Mouse (Mus musculus) lung, postnatal 10 days (tissue): ENCODE measurements around the gene Gm15557.
A peak's percentile ranks its signal among the peaks of the same experiment; 100 is the strongest.

ENCODE experiments used
- DNase-seq: peaks from one replicate; pipeline ENCODE4 v3.0.0; 2021

Gm15557 gene

DNA sequence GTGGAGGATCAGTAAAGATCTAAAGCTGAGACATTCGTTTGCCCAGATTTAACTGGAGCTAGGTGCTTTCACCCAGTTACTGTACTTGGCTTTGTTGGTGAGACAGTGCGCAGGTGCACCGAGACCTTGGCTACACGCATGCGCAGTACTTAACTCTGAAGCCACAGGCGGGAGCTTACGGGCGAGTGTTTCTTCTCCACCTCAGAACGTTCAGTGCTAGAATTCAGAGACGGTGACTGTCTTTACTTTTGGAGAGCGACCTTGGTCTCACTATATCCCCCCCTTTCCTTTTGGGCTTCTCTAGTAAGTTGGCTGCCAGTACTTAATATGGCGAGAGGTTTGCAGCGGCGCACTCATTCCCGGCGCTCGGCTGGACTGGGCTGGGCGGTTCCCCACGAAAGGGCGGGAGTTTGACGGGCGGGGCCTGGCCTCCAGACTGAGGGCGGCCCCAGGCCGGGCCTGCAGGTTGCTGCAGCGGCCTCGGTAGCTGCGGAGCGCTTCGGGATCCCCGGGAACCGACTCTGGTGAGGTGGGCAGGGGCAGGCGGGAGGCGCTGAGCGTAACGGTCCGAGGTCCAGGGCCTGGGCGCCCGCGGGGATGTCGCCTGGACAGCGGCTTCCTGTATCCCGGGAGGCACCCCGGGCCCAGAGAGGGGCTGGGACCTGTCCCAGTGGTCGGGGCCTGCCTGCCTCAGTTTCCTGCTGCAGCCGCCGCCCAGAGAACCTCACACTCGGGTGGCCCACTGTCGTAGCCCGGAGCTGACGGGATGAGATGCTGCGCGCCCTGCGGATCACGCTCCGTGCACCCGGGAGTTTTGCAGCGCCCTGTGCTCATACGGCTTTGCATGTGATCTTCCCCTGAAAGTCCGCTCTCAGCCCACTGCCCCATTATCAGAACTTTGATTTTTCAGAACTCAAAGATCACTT, 15.9 kb downstream of the Gm15557 start, which contains the start of gene Cep250:
Gene Cep250 (plus strand): TSS at position 325 of the 926 bp plus-strand sequence.
- DNase-seq = peak; percentile 96

DNA sequence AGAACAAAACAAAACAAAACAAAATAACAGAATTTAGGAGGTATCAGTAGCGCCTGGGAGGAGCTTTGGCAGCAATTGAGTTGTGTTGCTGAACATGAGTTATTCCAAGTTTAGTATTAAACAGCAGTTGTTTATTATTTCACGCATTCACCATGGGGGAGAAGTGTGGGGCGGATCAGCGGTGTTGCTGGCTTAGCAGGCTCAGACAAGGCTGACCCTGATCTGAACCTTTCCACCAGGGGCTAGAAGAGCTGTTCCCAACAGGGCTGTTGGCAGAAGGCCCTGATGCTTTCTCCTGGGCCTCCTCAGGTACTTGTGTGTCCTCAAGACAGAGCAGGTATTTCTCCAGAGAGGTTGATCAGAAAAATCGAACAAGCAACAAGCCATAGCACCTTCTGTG, 19.5 kb downstream of the Gm15557 start:
- DNase-seq = no peak

- DNase-seq = no peak
Observed at GRCm38 (mm10) chr2:155961862-155962261, 21.3 kb downstream of the Gm15557 start.

DNA sequence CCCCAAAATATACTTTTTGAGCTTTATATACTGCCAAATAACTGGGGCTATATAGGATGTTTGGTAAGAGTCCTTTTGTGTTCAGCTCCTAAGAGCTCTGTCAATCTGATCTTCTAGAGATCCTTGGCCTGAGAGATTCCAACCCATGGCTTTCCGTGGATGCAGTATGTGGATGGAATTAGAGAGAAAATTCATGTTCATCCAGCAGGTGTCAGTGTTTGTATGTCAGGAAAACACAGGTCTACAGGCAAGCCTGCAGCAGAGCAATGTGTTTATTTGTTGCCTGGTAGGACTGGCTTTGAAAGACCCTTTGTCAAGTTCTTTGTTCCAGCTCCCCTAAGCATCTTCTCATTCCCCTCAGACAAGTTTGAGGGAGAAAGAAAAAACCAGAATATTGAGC, 22.5 kb downstream of the Gm15557 start:
- DNase-seq = peak; percentile 54

DNA sequence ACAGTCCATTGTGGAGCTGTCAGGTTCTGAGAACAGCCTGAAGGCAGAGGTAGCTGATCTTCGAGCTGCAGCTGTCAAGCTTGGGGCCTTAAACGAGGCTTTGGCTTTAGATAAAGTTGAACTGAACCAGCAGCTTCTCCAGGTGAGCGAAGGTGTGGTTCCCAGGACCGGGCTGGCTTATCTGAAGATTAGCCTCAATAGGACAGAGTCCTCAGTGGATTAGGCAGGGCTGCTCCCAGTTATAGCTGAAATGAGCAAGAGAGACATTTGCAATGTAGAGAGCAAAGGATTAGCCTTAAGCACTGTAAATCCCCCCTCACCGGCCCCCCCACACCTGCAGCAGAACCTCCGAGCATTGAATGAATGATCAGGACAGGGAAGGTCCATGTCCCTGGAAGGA, 32.8 kb downstream of the Gm15557 start:
- no peak for DNase-seq

DNA sequence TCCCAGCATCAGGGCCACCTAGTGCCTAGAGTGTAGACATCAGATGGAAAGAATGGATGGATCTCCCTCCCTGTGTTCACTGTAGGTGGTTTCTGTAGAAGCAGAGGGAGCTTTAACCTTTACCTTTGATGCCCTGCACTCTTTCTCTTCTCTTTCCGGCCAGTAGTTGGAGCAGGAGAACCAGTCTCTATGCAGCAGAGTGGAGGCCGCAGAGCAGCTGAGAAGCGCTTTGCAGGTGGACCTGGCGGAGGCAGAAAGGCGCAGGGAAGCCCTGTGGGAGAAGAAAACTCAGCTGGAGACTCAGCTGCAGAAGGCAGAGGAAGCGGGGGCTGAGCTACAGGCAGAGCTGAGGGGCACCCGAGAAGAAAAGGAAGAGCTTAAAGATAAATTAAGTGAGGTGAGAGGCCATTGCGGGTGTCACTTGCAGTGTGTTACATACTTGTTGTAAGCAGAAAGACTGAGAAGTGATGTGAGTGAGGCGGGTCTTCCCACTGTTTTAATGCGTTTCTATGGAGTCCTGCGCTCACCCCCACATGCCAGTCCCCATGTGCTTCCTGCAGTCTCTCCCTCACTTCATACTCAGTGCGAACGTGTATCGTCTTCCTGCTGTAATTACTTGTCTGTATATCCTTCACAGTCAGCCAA, 33.7 kb downstream of the Gm15557 start:
- no peak for DNase-seq

DNA sequence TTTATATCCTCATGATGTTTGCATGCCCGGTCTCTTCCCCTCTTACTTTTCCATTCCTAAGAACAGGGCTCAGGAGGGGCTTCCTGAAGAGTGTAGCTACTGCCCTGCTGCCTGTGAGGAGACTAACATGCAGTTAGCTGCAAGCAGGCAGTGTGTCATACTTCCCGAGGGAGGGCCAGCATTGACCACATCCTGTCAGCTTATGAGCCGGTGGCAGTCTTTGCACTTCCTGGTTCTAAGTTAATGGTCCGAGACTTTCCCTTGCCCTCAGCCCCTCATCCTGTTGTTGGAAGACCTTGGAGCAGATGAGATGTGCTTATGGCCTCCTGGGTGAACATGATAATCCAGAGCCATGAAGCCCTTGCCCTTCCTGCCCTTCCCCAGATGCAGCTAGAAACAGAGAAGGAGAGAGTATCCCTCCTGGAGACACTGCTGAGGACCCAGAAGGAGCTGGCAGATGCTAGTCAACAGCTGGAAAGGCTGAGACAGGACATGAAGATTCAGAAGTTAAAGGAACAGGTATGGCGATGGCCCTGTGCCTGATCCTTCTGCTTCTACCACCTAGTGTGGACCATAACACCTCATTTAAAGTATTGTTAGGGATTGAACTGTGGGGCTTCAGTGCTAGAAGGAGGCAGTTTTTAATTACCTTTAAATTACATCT, 38.9 kb downstream of the Gm15557 start:
- DNase-seq = peak; percentile 63

DNA sequence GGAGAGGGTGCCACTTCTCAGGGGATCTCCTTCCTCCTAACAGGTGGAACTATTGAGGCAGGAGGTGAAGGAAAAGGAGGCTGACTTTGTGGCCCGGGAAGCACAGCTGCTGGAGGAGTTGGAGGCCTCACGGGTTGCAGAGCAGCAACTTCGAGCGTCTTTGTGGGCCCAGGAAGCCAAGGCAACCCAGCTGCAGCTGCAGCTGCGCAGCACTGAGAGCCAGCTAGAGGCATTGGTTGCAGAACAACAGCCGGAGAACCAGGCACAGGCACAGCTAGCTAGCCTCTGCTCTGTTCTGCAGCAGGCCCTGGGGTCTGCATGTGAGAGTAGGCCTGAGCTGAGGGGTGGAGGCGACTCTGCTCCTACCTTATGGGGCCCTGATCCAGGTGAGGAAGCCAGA, 45.2 kb downstream of the Gm15557 start:
- DNase-seq = no peak

DNA sequence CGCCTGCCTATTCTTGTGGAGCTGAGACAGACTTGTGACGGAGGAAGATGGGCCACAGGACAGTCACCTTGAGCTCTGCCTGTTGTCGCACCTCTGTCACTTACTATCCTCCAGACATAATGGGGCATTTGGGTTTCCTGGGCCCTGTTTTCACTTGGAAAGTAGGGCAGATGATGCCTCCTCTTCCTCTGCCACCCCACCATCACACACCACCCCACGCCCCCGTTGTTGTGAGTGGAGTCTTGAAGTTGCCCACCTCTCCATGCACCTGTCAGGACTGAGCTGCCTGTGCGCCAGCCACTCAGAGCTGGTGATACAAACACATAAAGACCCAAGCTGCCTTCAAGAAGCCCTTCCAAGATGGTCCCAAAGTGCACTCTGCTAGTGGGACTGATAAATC, 46.6 kb downstream of the Gm15557 start:
- DNase-seq = no peak

DNA sequence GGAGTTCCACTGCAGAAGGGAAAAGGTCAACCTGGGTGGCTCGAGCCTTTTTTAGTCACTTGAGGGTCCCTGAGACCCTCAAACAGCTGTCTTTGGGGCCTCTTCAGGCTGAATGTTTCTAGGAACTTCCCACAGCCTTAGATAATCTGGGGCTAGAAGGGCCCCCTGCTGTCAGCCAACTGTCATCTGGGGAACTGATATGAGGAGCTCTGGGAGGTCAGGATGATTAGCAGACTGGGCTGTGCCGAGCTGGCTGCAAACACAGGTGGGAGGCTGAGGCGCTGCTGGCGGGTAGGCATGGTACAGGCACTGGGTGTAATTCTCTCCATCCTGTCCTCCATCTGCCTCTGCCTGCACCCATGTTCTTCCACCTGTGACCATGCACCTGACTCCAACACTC, 48.6 kb downstream of the Gm15557 start:
- DNase-seq = no peak

GRCm38 (mm10) chr2:155991151-155991550, 50.6 kb downstream of the Gm15557 start:
- DNase-seq = no peak

GRCm38 (mm10) chr2:155991863-155992321, 51.4 kb downstream of the Gm15557 start:
- peak; percentile 72 for DNase-seq
